Mouse (Mus musculus): Measurements from ENCODE around the gene Ccdc171. TPM values are rescaled to one million over a fixed set of nuclear protein-coding genes. Genes with fewer than 3 reads are reported as not detected.
"Not testable (repeated sequence)": the region's sequence is repeated elsewhere in the genome, so short reads cannot be mapped to it uniquely, and the experiment has no call there.

Ccdc171 gene
- polyA plus RNA-seq, 1 experiment from 2014 or later, result 6.4 TPM

GRCm38 (mm10) chr4:83661519-83662271, 136.3 kb downstream of the Ccdc171 start:
- peaks cover 3% of the 10 kb centered on the region; the same call in 1 of the 2 replicates for H3K9me3 ChIP-seq
- 79% methylated on average over 1 of the region's 1 CpGs for WGBS
- H3K9ac ChIP-seq, result no peak overlapping the region
- H3K4me1 ChIP-seq, result peaks cover 12% of the 10 kb centered on the region
- no peak for ATAC-seq (ENCODE audit: insufficient number of reproducible peaks, insufficient read depth, low FRiP score, low TSS enrichment, low read depth)
- no peak overlapping the region for H3K4me2 ChIP-seq
- H3K27me3 ChIP-seq, result no peaks in the 10 kb centered on the region
- H3K27ac ChIP-seq, result no peak overlapping the region
- H3K4me3 ChIP-seq, result no peak overlapping the region
- H3K36me3 ChIP-seq, result 0 out of 2 replicates have a peak, but pooled peaks cover 3% of the 10 kb centered on the region

- Histone ChIP-seq H3K27ac (no peak overlapping the region), H3K9ac (no peak overlapping the region), H3K27me3 (no peaks in the 10 kb centered on the region), H3K9me3 (peaks cover 4% of the 10 kb centered on the region; the same call in 1 of the 2 replicates), H3K4me2 (no peak overlapping the region), H3K4me3 (no peak overlapping the region), H3K4me1 (peaks cover 10% of the 10 kb centered on the region), H3K36me3 (0 out of 2 replicates have a peak, but pooled peaks cover 3% of the 10 kb centered on the region)
- no peak for ATAC-seq (ENCODE audit: insufficient number of reproducible peaks, insufficient read depth, low FRiP score, low TSS enrichment, low read depth)
- 72% methylated on average over 4 of the region's 4 CpGs for WGBS
Observed at GRCm38 (mm10) chr4:83662301-83662700, 137.0 kb downstream of the Ccdc171 start.

- Histone ChIP-seq H3K4me2 (no peak overlapping the region), H3K36me3 (0 out of 2 replicates have a peak, but pooled peaks cover 3% of the 10 kb centered on the region), H3K27ac (no peak overlapping the region), H3K4me3 (no peak overlapping the region), H3K9me3 (peaks cover 4% of the 10 kb centered on the region; the same call in 1 of the 2 replicates), H3K4me1 (no peaks in the 10 kb centered on the region), H3K9ac (no peak overlapping the region), H3K27me3 (no peaks in the 10 kb centered on the region)
- ATAC-seq (ENCODE audit: insufficient number of reproducible peaks, insufficient read depth, low FRiP score, low TSS enrichment, low read depth), result no peak
- WGBS, result 72% methylated on average over 2 of the region's 2 CpGs
Observed at GRCm38 (mm10) chr4:83669552-83669951, 144.2 kb downstream of the Ccdc171 start.

- H3K4me3 ChIP-seq; H3K9ac ChIP-seq; H3K9me3 ChIP-seq; H3K4me2 ChIP-seq; H3K4me1 ChIP-seq; H3K27me3 ChIP-seq; H3K36me3 ChIP-seq; ATAC-seq (ENCODE audit: insufficient number of reproducible peaks, insufficient read depth, low FRiP score, low TSS enrichment, low read depth); H3K27ac ChIP-seq: not testable (repeated sequence)
- WGBS, result 93% methylated on average over 4 of the region's 4 CpGs
Observed at GRCm38 (mm10) chr4:83675308-83675707, 150.0 kb downstream of the Ccdc171 start.

- no peak for ATAC-seq (ENCODE audit: insufficient number of reproducible peaks, insufficient read depth, low FRiP score, low TSS enrichment, low read depth)
- Histone ChIP-seq H3K9me3 (no peaks in the 10 kb centered on the region), H3K9ac (no peak overlapping the region), H3K4me1 (no peaks in the 10 kb centered on the region), H3K27ac (no peak overlapping the region), H3K27me3 (no peaks in the 10 kb centered on the region), H3K4me2 (no peak overlapping the region), H3K36me3 (0 out of 2 replicates have a peak, but pooled peaks cover 3% of the 10 kb centered on the region), H3K4me3 (no peak overlapping the region)
- 82% methylated on average over 4 of the region's 4 CpGs for WGBS
Observed at GRCm38 (mm10) chr4:83676444-83676843, 151.1 kb downstream of the Ccdc171 start.

- Histone ChIP-seq H3K9ac (no peak overlapping the region), H3K4me2 (no peak overlapping the region), H3K4me3 (no peak overlapping the region), H3K9me3 (no peaks in the 10 kb centered on the region), H3K4me1 (no peaks in the 10 kb centered on the region), H3K27ac (no peak overlapping the region), H3K27me3 (no peaks in the 10 kb centered on the region), H3K36me3 (no peaks in the 10 kb centered on the region)
- WGBS, result 92% methylated on average over 14 of the region's 14 CpGs
- no peak for ATAC-seq (ENCODE audit: insufficient number of reproducible peaks, insufficient read depth, low FRiP score, low TSS enrichment, low read depth)
Observed at GRCm38 (mm10) chr4:83681081-83681480, 155.7 kb downstream of the Ccdc171 start.

GRCm38 (mm10) chr4:83682866-83683265, 157.5 kb downstream of the Ccdc171 start:
- WGBS, result 78% methylated on average over 7 of the region's 7 CpGs
- ATAC-seq (ENCODE audit: insufficient number of reproducible peaks, insufficient read depth, low FRiP score, low TSS enrichment, low read depth), result no peak
- H3K4me3 ChIP-seq, result no peak overlapping the region

GRCm38 (mm10) chr4:83700190-83700589, 174.8 kb downstream of the Ccdc171 start:
- H3K4me2 ChIP-seq, result no peak overlapping the region
- H3K4me3 ChIP-seq, result no peak overlapping the region
- H3K27ac ChIP-seq, result no peak overlapping the region
- H3K9ac ChIP-seq, result no peak overlapping the region
- WGBS, result 76% methylated on average over 3 of the region's 3 CpGs
- no peaks in the 10 kb centered on the region for H3K36me3 ChIP-seq
- no peaks in the 10 kb centered on the region for H3K27me3 ChIP-seq
- H3K9me3 ChIP-seq, result no peaks in the 10 kb centered on the region
- ATAC-seq (ENCODE audit: insufficient number of reproducible peaks, insufficient read depth, low FRiP score, low TSS enrichment, low read depth), result no peak
- H3K4me1 ChIP-seq, result no peaks in the 10 kb centered on the region

More at GRCm38 (mm10) chr4:83682866-83683265, 157.5 kb downstream of the Ccdc171 start:
- Histone ChIP-seq H3K27me3 (no peaks in the 10 kb centered on the region), H3K4me1 (no peaks in the 10 kb centered on the region), H3K4me2 (no peak overlapping the region), H3K9me3 (no peaks in the 10 kb centered on the region), H3K36me3 (no peaks in the 10 kb centered on the region), H3K27ac (no peak overlapping the region), H3K9ac (no peak overlapping the region)

- Histone ChIP-seq H3K36me3 (no peaks in the 10 kb centered on the region), H3K27me3 (no peaks in the 10 kb centered on the region), H3K9me3 (no peaks in the 10 kb centered on the region), H3K4me2 (no peak overlapping the region), H3K9ac (no peak overlapping the region), H3K4me3 (no peak overlapping the region), H3K4me1 (no peaks in the 10 kb centered on the region), H3K27ac (no peak overlapping the region)
- WGBS, result 95% methylated on average over 1 of the region's 1 CpGs
- no peak for ATAC-seq (ENCODE audit: insufficient number of reproducible peaks, insufficient read depth, low FRiP score, low TSS enrichment, low read depth)
Observed at GRCm38 (mm10) chr4:83716996-83717395, 191.7 kb downstream of the Ccdc171 start.

GRCm38 (mm10) chr4:83719816-83720215, 194.5 kb downstream of the Ccdc171 start:
- Histone ChIP-seq H3K4me1 (no peaks in the 10 kb centered on the region), H3K27ac (no peak overlapping the region), H3K9ac (no peak overlapping the region), H3K36me3 (no peaks in the 10 kb centered on the region), H3K4me3 (no peak overlapping the region), H3K9me3 (no peaks in the 10 kb centered on the region), H3K4me2 (no peak overlapping the region), H3K27me3 (no peaks in the 10 kb centered on the region)
- WGBS, result 59% methylated on average over 11 of the region's 11 CpGs
- ATAC-seq (ENCODE audit: insufficient number of reproducible peaks, insufficient read depth, low FRiP score, low TSS enrichment, low read depth), result no peak

- Histone ChIP-seq H3K27ac (no peak overlapping the region), H3K4me3 (no peak overlapping the region), H3K9me3 (no peaks in the 10 kb centered on the region), H3K36me3 (no peaks in the 10 kb centered on the region), H3K9ac (no peak overlapping the region), H3K4me1 (no peaks in the 10 kb centered on the region), H3K27me3 (no peaks in the 10 kb centered on the region), H3K4me2 (no peak overlapping the region)
- WGBS, result 6% methylated on average over 2 of the region's 2 CpGs
- ATAC-seq (ENCODE audit: insufficient number of reproducible peaks, insufficient read depth, low FRiP score, low TSS enrichment, low read depth), result no peak
Observed at GRCm38 (mm10) chr4:83725136-83725535, 199.8 kb downstream of the Ccdc171 start.

GRCm38 (mm10) chr4:83739137-83739890, 214.0 kb downstream of the Ccdc171 start:
- no peak for ATAC-seq (ENCODE audit: insufficient number of reproducible peaks, insufficient read depth, low FRiP score, low TSS enrichment, low read depth)
- no peak overlapping the region for H3K4me3 ChIP-seq
- no peaks in the 10 kb centered on the region for H3K9me3 ChIP-seq
- no peak overlapping the region for H3K9ac ChIP-seq
- H3K36me3 ChIP-seq, result no peaks in the 10 kb centered on the region
- H3K4me1 ChIP-seq, result no peaks in the 10 kb centered on the region
- H3K27ac ChIP-seq, result no peak overlapping the region
- H3K4me2 ChIP-seq, result no peak overlapping the region
- H3K27me3 ChIP-seq, result no peaks in the 10 kb centered on the region
- 55% methylated on average over 9 of the region's 9 CpGs for WGBS
